Mouse (Mus musculus) lung, adult 2 months (tissue): ENCODE results near the gene Tardbp.

Source experiments
- CTCF ChIP-seq: fragments of 200-500 bp; IDR thresholded peaks from 2 replicates; pipeline ENCODE4 v1.5.1; 2011; ENCODE audit warnings: mild to moderate bottlenecking, low read length, control low read depth; ENCODE audit not compliant: insufficient read depth
- POLR2A ChIP-seq: fragments of 200-500 bp; IDR thresholded peaks from 2 replicates; pipeline ENCODE4 v1.6.1; 2011; ENCODE audit warnings: low read depth, mild to moderate bottlenecking, control low read depth, low read length, borderline replicate concordance; ENCODE audit errors: extremely low read depth

DNA sequence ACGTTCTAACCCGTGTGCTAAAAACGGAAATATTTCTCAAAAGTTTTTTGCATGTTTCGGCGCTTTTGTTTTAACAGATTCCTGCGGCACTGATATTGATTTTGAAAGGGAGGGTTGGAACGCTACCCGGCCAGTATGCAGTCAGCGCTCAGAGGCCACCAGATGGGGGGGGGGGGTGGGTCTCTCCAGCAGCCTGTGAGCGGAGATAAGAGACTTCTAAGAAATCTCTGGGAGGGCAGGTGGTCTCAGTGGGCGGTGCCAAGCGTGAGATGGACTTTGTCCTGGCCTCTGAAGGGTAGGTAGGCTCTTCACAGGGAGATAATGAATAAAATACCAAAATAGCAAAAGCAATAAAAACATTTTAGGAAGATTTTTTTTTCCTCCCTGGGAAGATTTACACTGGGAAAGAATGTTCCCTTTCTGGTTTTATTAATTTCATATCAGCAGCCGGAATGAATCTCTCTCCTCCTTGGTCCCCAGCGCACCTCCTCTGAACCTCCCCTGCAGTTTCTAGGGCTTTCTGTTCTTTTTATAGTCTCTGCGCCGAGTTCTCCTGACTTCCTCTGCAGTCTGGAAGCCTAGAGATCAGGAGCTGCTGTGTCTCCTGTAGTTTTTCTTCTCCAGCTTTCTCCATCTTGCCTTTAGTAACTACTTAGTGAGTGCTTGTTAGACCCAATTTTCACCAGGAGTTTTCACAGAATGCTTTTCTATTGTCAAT is 44.6 kb upstream of the Tardbp start:
- no peak for TF ChIP-seq POLR2A
- no peak for TF ChIP-seq CTCF
